Mouse (Mus musculus) lung, postnatal 0 days (tissue): ENCODE data around the gene Mau2.
A peak's percentile ranks its signal among the peaks of the same experiment; 100 is the strongest.

Experiments used
- CTCF ChIP-seq: IDR thresholded peaks from 2 replicates; pipeline ENCODE4 v1.5.1; 2016; ENCODE audit warnings: antibody characterized with exemption, mild to moderate bottlenecking
- EP300 ChIP-seq: IDR thresholded peaks from 2 replicates; pipeline ENCODE4 v1.6.1; 2016; ENCODE audit warnings: antibody characterized with exemption, mild to moderate bottlenecking, control low read depth

GRCm38 (mm10) chr8:70015017-70015416 lies 27.5 kb downstream of the Mau2 start:
- TF ChIP-seq CTCF, result peak; percentile 29
- no peak for TF ChIP-seq EP300
